Mouse (Mus musculus) liver, embryonic 12.5 days (tissue): Measurements from ENCODE around the gene Trpm3. TPM values are rescaled to one million over a fixed set of nuclear protein-coding genes. Genes with fewer than 3 reads are reported as not detected.

ENCODE experiments used
- ATAC-seq: fragments of 200-750 bp; cut with Nextera tagmentation; 2 replicates; pipeline ENCODE4 v1.8.0; 2017; ENCODE audit warnings: moderate number of reproducible peaks, mild to moderate bottlenecking, moderate library complexity
- H3K27ac ChIP-seq: fragments of 300-500 bp; sonication (generic); 2 replicates; pipeline ENCODE4 v1.5.1; 2016; ENCODE audit warnings: mild to moderate bottlenecking
- H3K27me3 ChIP-seq: fragments of 300-500 bp; sonication (generic); replicated peaks from 2 replicates; pipeline ENCODE4 v1.6.1; 2016; ENCODE audit warnings: mild to moderate bottlenecking, moderate library complexity
- H3K36me3 ChIP-seq: fragments of 300-500 bp; sonication (generic); 2 replicates; pipeline ENCODE4 v1.6.1; 2016; ENCODE audit warnings: mild to moderate bottlenecking, moderate library complexity
- H3K4me1 ChIP-seq: fragments of 300-500 bp; sonication (generic); 2 replicates; pipeline ENCODE4 v1.6.1; 2016
- H3K4me2 ChIP-seq: fragments of 300-500 bp; sonication (generic); 2 replicates; pipeline ENCODE4 v1.6.1; 2016; ENCODE audit warnings: mild to moderate bottlenecking, moderate library complexity
- H3K4me3 ChIP-seq: fragments of 300-500 bp; sonication (generic); 2 replicates; pipeline ENCODE4 v1.5.1; 2016; ENCODE audit warnings: mild to moderate bottlenecking, moderate library complexity
- H3K9ac ChIP-seq: fragments of 300-500 bp; sonication (generic); 2 replicates; pipeline ENCODE4 v1.6.1; 2016; ENCODE audit warnings: mild to moderate bottlenecking, moderate library complexity
- H3K9me3 ChIP-seq: fragments of 300-500 bp; sonication (generic); replicated peaks from 2 replicates; pipeline ENCODE4 v1.6.1; 2016; ENCODE audit warnings: mild to moderate bottlenecking, moderate library complexity
- WGBS: fragments of 180-500 bp; shearing (Covaris S2); methylation state at CpG from one replicate; pipeline ENCODE4 v1.1.7; 2016; ENCODE audit not compliant: insufficient replicate concordance; 5-methylcytosine and 5-hydroxymethylcytosine counted together
- polyA plus RNA-seq: library from polyadenylated mRNA; unstranded; fragments of >200 nt; fragmentation: Nextera tagmentation; extraction: Ambion mirVana; gene quantifications from 2 replicates; pipeline ENCODE4 v1.2.1, GENCODE M21; 2016

Gene Trpm3
- polyA plus RNA-seq, 1 experiment from 2014 or later = not detected

DNA sequence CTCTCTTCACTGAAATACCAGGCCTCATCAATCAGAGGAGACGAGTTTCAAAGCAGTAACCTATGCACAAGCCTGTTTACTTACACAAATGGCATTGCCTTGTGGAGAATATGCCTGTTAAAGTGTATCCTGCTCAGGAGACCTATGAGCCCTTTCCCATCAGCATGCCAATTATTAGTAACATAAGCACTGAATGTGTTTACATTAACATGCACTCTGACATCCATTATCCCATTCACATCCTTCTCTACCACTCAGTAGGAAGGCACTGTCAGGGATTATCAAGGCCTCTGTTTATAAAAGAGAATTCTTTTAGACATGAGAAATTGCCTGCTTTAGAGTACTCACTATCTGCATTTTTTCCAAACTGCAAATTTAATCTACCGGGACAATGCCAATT is 598.0 kb downstream of the Trpm3 start:
- Histone ChIP-seq H3K4me2 (no peak overlapping the region), H3K27me3 (no peaks in the 10 kb centered on the region), H3K4me1 (no peaks in the 10 kb centered on the region), H3K9me3 (no peaks in the 10 kb centered on the region), H3K27ac (no peak overlapping the region), H3K36me3 (no peaks in the 10 kb centered on the region), H3K9ac (no peak overlapping the region), H3K4me3 (no peak overlapping the region)
- no peak for ATAC-seq
- WGBS = 47% methylated on average over 2 of the region's 2 CpGs

DNA sequence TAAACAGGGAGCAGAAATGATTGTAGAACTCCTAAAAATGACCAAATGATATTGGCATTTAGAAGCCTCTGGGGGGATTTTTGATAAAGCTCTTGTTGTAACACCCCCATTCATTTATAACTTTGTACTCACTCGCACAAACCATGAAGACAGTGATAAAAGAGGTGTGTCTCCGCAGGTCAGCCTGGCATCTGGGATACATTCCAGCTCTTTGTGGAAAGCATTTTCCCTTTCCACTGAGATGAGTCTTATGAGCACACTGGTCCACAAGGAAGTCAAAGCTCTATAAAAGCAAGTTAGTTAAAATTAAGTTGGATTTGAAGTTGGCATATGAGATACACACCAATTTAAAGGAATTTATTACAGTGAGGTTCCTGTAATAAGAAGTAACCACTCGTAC is 600.4 kb downstream of the Trpm3 start:
- Histone ChIP-seq H3K27me3 (no peaks in the 10 kb centered on the region), H3K9me3 (no peaks in the 10 kb centered on the region), H3K27ac (no peak overlapping the region), H3K9ac (no peak overlapping the region), H3K4me3 (no peak overlapping the region), H3K4me2 (no peak overlapping the region), H3K36me3 (no peaks in the 10 kb centered on the region), H3K4me1 (no peaks in the 10 kb centered on the region)
- WGBS = 67% methylated on average over 3 of the region's 3 CpGs
- no peak for ATAC-seq

DNA sequence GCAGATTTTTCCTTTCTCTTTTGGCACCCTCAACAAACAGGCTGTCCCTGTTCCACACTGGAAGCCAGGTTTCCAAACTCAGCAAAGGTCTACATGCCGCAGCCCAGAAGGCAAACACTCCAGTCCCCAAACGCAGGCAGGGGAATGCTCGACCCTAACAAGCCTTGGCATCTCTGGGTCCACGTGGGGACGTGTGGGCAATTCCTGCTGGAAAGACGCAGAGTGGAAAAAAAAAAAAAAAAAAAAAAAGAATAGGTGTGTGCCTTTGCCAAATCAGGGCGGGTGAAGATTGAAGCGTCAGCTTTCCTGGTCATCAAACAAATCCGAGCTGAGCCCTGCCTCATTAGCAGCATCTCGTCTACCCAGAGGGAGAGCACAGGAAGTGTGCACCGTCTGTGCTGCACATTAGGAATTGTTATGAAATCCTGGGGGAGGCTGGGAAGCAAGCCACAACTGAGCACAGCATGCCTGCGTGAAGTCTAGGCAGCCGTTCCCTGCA is 614.5 kb downstream of the Trpm3 start:
- H3K36me3 ChIP-seq = no peaks in the 10 kb centered on the region
- 50% methylated on average over 13 of the region's 13 CpGs for WGBS
- no peak overlapping the region for H3K27ac ChIP-seq
- H3K9ac ChIP-seq = no peak overlapping the region
- no peaks in the 10 kb centered on the region for H3K9me3 ChIP-seq
- H3K4me2 ChIP-seq = no peak overlapping the region
- no peaks in the 10 kb centered on the region for H3K4me1 ChIP-seq
- H3K27me3 ChIP-seq = no peaks in the 10 kb centered on the region
- ATAC-seq = no peak
- no peak overlapping the region for H3K4me3 ChIP-seq

DNA sequence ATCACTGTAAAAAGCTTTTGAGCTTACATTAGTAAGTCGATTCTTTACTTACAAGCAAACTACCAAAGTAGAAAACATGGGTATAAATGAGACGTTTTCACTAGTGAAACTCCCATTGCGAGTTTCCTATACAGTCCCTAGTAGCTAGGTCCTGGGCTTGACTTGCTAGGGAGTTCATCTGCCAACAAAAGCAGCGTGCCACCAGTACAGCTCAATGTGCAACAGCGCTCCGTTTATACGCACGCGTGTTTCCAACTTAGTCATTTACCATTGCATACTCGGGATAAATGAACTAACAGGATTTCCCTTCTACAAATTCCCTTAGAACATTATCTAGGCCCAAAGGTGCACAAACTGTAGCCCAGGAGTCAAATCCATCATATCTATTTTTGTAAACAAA is 615.2 kb downstream of the Trpm3 start:
- Histone ChIP-seq H3K9ac (no peak overlapping the region), H3K4me2 (no peak overlapping the region), H3K27ac (no peak overlapping the region), H3K4me3 (no peak overlapping the region), H3K36me3 (no peaks in the 10 kb centered on the region), H3K9me3 (no peaks in the 10 kb centered on the region), H3K27me3 (no peaks in the 10 kb centered on the region), H3K4me1 (no peaks in the 10 kb centered on the region)
- no peak for ATAC-seq
- 81% methylated on average over 10 of the region's 10 CpGs for WGBS

DNA sequence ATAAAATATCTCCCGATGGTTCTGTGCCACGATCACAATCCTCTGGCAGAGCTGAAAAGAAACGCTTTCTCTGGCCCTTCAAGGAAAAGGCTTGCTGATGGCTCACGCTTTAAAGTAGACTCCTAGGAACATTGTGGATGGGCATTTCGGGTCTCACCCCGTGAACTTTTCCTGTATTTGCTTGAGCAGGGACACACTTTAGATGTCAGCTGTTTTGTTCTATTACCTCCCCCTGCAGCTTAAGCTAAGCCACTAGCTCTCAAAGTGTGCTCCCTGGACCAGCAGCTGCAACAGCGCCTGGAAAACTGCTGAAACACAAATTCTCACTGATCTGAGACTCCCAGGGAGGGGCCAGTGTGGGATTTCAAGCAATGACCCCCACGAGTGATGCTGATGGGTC is 615.7 kb downstream of the Trpm3 start:
- WGBS = 56% methylated on average over 8 of the region's 8 CpGs
- Histone ChIP-seq H3K4me2 (no peak overlapping the region), H3K9ac (no peak overlapping the region), H3K27me3 (no peaks in the 10 kb centered on the region), H3K27ac (no peak overlapping the region), H3K4me1 (no peaks in the 10 kb centered on the region), H3K4me3 (no peak overlapping the region), H3K36me3 (no peaks in the 10 kb centered on the region), H3K9me3 (no peaks in the 10 kb centered on the region)
- ATAC-seq = no peak

DNA sequence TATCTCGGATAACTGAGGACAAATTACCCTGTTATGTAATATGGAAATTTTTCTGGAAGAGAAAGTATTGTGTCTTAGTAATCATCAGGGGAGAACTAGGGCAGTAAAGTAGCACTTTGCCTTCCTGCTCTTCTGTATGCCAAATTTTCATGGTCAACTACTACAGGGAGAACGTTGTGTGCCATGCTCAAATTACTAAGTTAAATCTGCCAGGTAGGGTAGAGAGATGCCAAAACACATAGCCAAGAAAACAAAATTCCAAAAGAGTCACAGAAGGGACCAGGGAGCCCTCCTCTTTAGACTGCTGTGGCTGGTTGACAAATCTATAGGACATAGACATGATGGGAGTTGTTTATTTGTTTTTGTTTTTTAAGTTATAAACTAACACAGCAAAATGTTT is 619.6 kb downstream of the Trpm3 start:
- ATAC-seq = no peak
- Histone ChIP-seq H3K4me1 (no peaks in the 10 kb centered on the region), H3K27ac (no peak overlapping the region), H3K4me2 (no peak overlapping the region), H3K36me3 (no peaks in the 10 kb centered on the region), H3K4me3 (no peak overlapping the region), H3K9me3 (no peaks in the 10 kb centered on the region), H3K9ac (no peak overlapping the region), H3K27me3 (no peaks in the 10 kb centered on the region)
- WGBS = 47% methylated on average over 2 of the region's 2 CpGs

DNA sequence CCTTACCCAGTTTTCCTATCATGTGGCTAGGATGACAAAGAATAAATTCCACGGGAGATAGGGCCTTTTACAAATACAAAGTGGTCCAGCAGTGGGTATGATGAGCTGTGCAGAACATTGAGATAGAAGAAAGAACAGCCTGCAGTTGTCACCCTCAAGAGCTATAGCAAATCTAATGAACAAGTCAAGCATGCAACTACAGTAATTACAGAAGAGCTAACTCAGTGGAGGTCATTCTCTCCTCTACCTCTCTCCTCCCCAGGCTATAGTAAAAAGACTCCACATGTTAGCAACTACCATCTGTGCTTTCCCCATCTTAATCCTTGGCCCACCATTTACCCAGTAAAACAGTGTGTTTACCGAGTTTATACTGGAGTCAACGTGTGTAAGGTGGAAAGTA is 629.4 kb downstream of the Trpm3 start:
- Histone ChIP-seq H3K4me2 (no peak overlapping the region), H3K9ac (no peak overlapping the region), H3K36me3 (no peaks in the 10 kb centered on the region), H3K9me3 (no peaks in the 10 kb centered on the region), H3K4me1 (no peaks in the 10 kb centered on the region), H3K27ac (no peak overlapping the region), H3K4me3 (no peak overlapping the region), H3K27me3 (no peaks in the 10 kb centered on the region)
- 48% methylated on average over 3 of the region's 3 CpGs for WGBS
- no peak for ATAC-seq

DNA sequence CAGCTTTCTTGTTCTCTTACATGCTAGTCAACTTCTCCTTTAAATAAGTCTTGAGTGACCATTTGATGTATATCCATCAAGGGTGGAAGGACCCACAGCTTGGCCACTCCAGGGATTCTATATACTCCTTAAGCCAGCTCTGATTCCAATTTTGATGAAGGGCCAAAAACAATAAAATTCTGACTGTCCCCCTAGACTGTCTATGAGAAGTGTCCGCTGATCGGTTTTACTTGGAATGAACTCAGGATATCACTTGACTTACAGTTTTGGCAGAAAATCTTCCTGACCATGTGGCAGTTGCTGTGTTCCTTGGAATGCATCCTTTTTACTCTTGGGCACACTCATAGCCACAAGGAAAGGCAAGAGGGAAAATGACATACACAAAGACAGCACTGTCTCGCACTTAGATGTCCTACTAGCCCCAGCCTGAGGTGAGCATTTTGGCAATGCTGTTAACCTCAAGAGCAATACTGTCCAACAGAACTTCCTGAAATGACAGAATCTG is 636.4 kb downstream of the Trpm3 start:
- no peaks in the 10 kb centered on the region for H3K27me3 ChIP-seq
- H3K36me3 ChIP-seq = no peaks in the 10 kb centered on the region
- no peak overlapping the region for H3K4me2 ChIP-seq
- no peak overlapping the region for H3K27ac ChIP-seq
- WGBS = 71% methylated on average over 3 of the region's 3 CpGs
- no peak overlapping the region for H3K4me3 ChIP-seq
- no peak for ATAC-seq
- H3K9me3 ChIP-seq = no peaks in the 10 kb centered on the region
- H3K4me1 ChIP-seq = no peaks in the 10 kb centered on the region
- no peak overlapping the region for H3K9ac ChIP-seq

DNA sequence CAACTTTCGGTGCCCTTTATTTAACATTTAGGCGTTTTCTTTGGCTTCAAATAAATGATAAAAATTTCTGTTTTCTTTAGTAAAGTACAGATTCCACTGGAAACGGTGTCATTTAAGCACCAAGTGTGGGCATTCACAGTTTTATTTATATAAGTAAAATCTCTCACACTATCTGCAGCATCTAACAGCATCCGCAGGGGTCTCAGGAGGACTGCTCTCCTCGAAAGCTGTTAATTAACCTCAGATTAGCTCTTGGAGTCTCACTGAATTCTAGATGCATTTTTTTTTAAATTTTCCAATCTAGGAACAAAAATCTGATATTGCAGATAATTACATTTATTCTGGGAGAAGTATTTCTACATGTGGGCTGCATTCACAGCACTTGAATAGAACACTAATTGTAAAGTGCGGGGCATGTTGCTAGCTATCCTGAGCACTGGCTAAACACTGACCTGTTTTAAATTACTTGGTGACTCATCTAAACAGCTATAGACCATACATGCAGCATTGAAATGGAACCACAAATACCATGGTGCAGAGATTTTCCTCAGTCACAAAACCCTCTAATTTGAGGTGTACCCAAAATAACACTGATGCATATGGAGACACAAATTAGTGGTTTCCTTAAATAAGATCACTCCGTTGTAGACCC is 641.5 kb downstream of the Trpm3 start:
- Histone ChIP-seq H3K27ac (no peak overlapping the region), H3K9me3 (no peaks in the 10 kb centered on the region), H3K4me1 (no peaks in the 10 kb centered on the region), H3K27me3 (no peaks in the 10 kb centered on the region), H3K9ac (no peak overlapping the region), H3K36me3 (no peaks in the 10 kb centered on the region), H3K4me3 (no peak overlapping the region), H3K4me2 (no peak overlapping the region)
- WGBS = 63% methylated on average over 7 of the region's 7 CpGs
- no peak for ATAC-seq

DNA sequence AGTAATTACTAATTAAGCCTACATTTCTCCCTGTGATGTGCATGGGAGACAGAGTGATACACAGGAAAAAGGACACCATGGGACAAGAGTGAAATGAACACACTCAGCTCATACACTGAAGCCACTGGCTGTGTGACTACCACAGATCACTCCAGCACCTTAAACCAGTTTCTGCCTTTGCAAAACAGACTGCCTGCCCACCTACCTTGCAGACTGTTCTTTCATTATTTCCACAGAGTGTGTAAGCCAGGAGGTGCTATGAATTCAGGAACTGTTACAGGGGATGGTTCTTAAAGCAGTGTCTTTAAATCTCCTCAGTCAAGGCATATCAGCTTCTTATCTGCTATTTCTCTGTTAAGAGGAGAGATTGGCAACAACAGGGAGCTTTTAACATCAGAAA is 642.7 kb downstream of the Trpm3 start:
- Histone ChIP-seq H3K9ac (no peak overlapping the region), H3K27ac (no peak overlapping the region), H3K9me3 (no peaks in the 10 kb centered on the region)

DNA sequence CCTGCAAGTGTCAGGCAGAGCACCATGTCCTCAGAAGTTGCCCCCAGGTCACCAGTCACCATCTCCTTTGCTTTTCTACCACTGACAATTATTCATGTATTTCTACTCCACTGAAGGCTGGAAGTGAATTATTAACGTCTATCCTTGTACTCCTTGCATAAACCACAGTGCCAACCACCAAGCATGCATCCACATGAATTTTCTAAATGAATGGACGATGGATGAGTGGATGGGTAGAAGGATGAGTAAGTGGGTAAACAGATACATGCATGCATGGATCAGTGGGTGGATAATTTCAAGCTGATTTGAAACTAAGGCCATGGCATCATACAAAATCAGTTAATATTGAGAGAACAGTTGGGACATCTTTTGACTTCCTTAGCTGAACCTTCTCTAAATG is 644.9 kb downstream of the Trpm3 start:
- no peak overlapping the region for H3K9ac ChIP-seq
- WGBS = 50% methylated on average over 2 of the region's 2 CpGs
- ATAC-seq = no peak
- no peaks in the 10 kb centered on the region for H3K9me3 ChIP-seq
- no peak overlapping the region for H3K4me3 ChIP-seq
- no peak overlapping the region for H3K4me2 ChIP-seq
- no peaks in the 10 kb centered on the region for H3K4me1 ChIP-seq
- H3K27me3 ChIP-seq = no peaks in the 10 kb centered on the region
- no peaks in the 10 kb centered on the region for H3K36me3 ChIP-seq
- H3K27ac ChIP-seq = no peak overlapping the region

More for the DNA sequence above, 642.7 kb downstream of the Trpm3 start:
- Histone ChIP-seq H3K4me1 (no peaks in the 10 kb centered on the region), H3K4me2 (no peak overlapping the region), H3K27me3 (no peaks in the 10 kb centered on the region), H3K4me3 (no peak overlapping the region), H3K36me3 (no peaks in the 10 kb centered on the region)
- no peak for ATAC-seq

DNA sequence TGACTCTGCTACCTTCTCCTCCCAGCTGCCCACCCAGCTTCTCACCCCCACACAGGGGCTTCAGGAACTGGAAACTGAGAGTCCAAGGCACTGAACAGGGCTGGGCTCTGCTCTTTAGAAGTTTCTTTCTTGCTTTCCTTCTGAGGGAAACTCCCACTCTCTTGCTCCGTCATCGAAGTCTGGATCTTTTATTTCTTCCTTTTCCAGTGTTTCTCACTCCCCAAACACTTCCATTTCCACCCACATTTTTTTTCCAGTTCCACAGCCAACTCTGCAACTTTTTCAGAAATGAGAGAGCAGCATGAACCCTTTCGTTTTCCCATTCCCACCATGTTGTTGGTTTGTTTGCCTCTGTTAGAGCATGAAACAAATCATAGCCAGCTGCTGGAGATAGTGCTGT is 650.9 kb downstream of the Trpm3 start:
- no peak overlapping the region for H3K27ac ChIP-seq
- H3K36me3 ChIP-seq = no peaks in the 10 kb centered on the region
- H3K4me2 ChIP-seq = no peak overlapping the region
- H3K4me3 ChIP-seq = no peak overlapping the region
- H3K9me3 ChIP-seq = no peaks in the 10 kb centered on the region
- H3K9ac ChIP-seq = no peak overlapping the region
- H3K27me3 ChIP-seq = no peaks in the 10 kb centered on the region
- ATAC-seq = no peak
- WGBS = 62% methylated on average over 3 of the region's 3 CpGs
- no peaks in the 10 kb centered on the region for H3K4me1 ChIP-seq

DNA sequence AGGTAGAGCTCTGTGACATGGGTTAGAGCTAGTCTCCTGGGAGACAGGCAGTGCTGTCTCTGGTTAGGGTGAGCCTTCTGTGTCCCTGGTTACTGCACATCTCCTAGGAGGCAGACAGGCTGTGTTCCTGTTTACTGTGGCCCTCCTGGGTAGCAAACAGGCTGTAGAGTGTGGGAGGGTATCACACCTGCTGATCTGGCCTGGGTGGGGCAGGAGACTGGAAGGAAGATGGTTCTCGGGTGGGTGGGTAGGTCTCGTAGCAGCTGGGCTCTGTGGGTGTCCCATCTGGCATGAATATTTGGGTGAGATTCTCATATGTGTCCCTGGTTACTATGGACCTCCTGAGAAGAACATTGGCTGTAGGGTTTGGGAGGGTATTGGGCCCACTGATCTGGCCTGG is 658.1 kb downstream of the Trpm3 start:
- no peak overlapping the region for H3K4me2 ChIP-seq
- 73% methylated on average over 2 of the region's 2 CpGs for WGBS
- H3K27ac ChIP-seq = no peak overlapping the region
- no peak overlapping the region for H3K4me3 ChIP-seq
- no peaks in the 10 kb centered on the region for H3K4me1 ChIP-seq
- no peaks in the 10 kb centered on the region for H3K27me3 ChIP-seq
- H3K36me3 ChIP-seq = no peaks in the 10 kb centered on the region
- no peak for ATAC-seq
- no peak overlapping the region for H3K9ac ChIP-seq
- no peaks in the 10 kb centered on the region for H3K9me3 ChIP-seq
